ENCODE assay signal across 25 mouse cellular contexts in genomic region chr3:85456983-85457382, GRCm38 (mm10).
"Had no signal": no experiment of that assay in that cellular context is flagged by ENCODE, and none has a peak within 500 bp of the region (broad histone marks: within the 10 kb centered on the region; RNA-seq: fewer than 3 reads in every experiment).

No protein-coding gene starts in this region.

- H3K4me3 ChIP-seq: heart, embryonic 10.5 days; heart, embryonic 12.5 days; hindbrain, embryonic 13.5 days; hindbrain, embryonic 15.5 days; kidney, embryonic 15.5 days; left cerebral cortex, adult 2 months; limb, embryonic 10.5 days; limb, embryonic 12.5 days; liver, embryonic 13.5 days had no signal

- DNase-seq: gastrocnemius, postnatal 14 days; gastrocnemius, postnatal 36 days; heart, adult 18-20 months; heart, postnatal 10 days; heart, postnatal 36 days; kidney, adult 11 months; kidney, adult 2 months; kidney, adult 9 months; kidney, postnatal 14 days; kidney, postnatal 36 days; layer of hippocampus, adult 9-11 months; liver; liver, embryonic 13.5 days had no signal

- H3K27me3 ChIP-seq: heart, embryonic 12.5 days; hindbrain, embryonic 13.5 days; hindbrain, embryonic 15.5 days; kidney, embryonic 15.5 days; liver, embryonic 13.5 days had no signal

- H3K36me3 ChIP-seq: heart, embryonic 10.5 days; heart, embryonic 12.5 days; hindbrain, embryonic 13.5 days; hindbrain, embryonic 15.5 days; kidney, embryonic 15.5 days; limb, embryonic 10.5 days; limb, embryonic 12.5 days; liver, embryonic 13.5 days had no signal

- H3K27ac ChIP-seq: heart, embryonic 10.5 days; hindbrain, embryonic 13.5 days; hindbrain, embryonic 15.5 days; hindbrain, postnatal 0 days; kidney, embryonic 15.5 days; kidney, postnatal 0 days; left cerebral cortex, adult 2 months; limb, embryonic 10.5 days; limb, embryonic 12.5 days; liver, embryonic 13.5 days had no signal

- H3K9me3 ChIP-seq: heart, embryonic 10.5 days; hindbrain, embryonic 13.5 days; hindbrain, embryonic 15.5 days; kidney, embryonic 15.5 days; limb, embryonic 10.5 days; limb, embryonic 12.5 days; liver, embryonic 13.5 days had no signal

- H3K4me1 ChIP-seq: heart, embryonic 10.5 days; hindbrain, embryonic 13.5 days; hindbrain, embryonic 15.5 days; kidney, embryonic 15.5 days; limb, embryonic 10.5 days; limb, embryonic 12.5 days; liver, embryonic 13.5 days had no signal

- H3K4me2 ChIP-seq: heart, embryonic 12.5 days; hindbrain, embryonic 13.5 days; hindbrain, embryonic 15.5 days; kidney, embryonic 15.5 days; limb, embryonic 12.5 days; liver, embryonic 11.5 days; liver, embryonic 13.5 days had no signal

- H3K9ac ChIP-seq: heart, embryonic 12.5 days; hindbrain, embryonic 13.5 days; hindbrain, embryonic 15.5 days; kidney, embryonic 15.5 days; limb, embryonic 12.5 days; liver, embryonic 13.5 days had no signal

- ATAC-seq: hindbrain, postnatal 0 days; intestine, embryonic 16.5 days had no signal
